Mouse (Mus musculus) neural tube, embryonic 14.5 days (tissue): ENCODE data around the gene Atad5. TPM values are rescaled to one million over a fixed set of nuclear protein-coding genes. Genes with fewer than 3 reads are reported as not detected.

Source experiments
- ATAC-seq: fragments of 200-750 bp; cut with Nextera tagmentation; 2 replicates; pipeline ENCODE4 v1.8.0; 2017; ENCODE audit warnings: low read depth, mild to moderate bottlenecking, moderate TSS enrichment, moderate library complexity
- H3K27ac ChIP-seq: fragments of 300-500 bp; sonication (generic); 2 replicates; pipeline ENCODE4 v1.5.1; 2014; ENCODE audit warnings: low read depth, mild to moderate bottlenecking, control low read depth, low read length, moderate library complexity, mixed read lengths
- H3K27me3 ChIP-seq: fragments of 300-500 bp; sonication (generic); 2 replicates; pipeline ENCODE4 v1.6.1; 2014; ENCODE audit warnings: low read length; ENCODE audit not compliant: control insufficient read depth, insufficient read depth
- H3K36me3 ChIP-seq: fragments of 300-500 bp; sonication (generic); 2 replicates; pipeline ENCODE4 v1.6.1; 2014; ENCODE audit warnings: low read length, mixed read lengths; ENCODE audit not compliant: control insufficient read depth, insufficient read depth
- H3K4me1 ChIP-seq: fragments of 300-500 bp; sonication (generic); 2 replicates; pipeline ENCODE4 v1.6.1; 2014; ENCODE audit warnings: low read length; ENCODE audit not compliant: control insufficient read depth, insufficient read depth
- H3K4me2 ChIP-seq: fragments of 300-500 bp; sonication (generic); 2 replicates; pipeline ENCODE4 v1.6.1; 2014; ENCODE audit warnings: mild to moderate bottlenecking, low read depth, low read length, control low read depth
- H3K4me3 ChIP-seq: fragments of 300-500 bp; sonication (generic); 2 replicates; pipeline ENCODE4 v1.5.1; 2014; ENCODE audit warnings: low read depth, low read length, control low read depth, mixed read lengths
- H3K9ac ChIP-seq: fragments of 300-500 bp; sonication (generic); replicated peaks from 2 replicates; pipeline ENCODE4 v1.6.1; 2014; ENCODE audit warnings: low read depth, mild to moderate bottlenecking, control low read depth, low read length, mixed read lengths
- H3K9me3 ChIP-seq: fragments of 300-500 bp; sonication (generic); 2 replicates; pipeline ENCODE4 v1.6.1; 2016; ENCODE audit warnings: low read length; ENCODE audit not compliant: control insufficient read depth
- WGBS: fragments of 180-500 bp; shearing (Covaris S2); extraction: QIAGEN DNeasy Blood & Tissue Kit; methylation state at CpG from one replicate; pipeline ENCODE4 v1.1.7; 2014; 5-methylcytosine and 5-hydroxymethylcytosine counted together
- polyA plus RNA-seq: library from polyadenylated mRNA; unstranded; fragments of >200 nt; fragmentation: Nextera tagmentation; extraction: Ambion mirVana; gene quantifications from 2 replicates; pipeline ENCODE4 v1.2.1, GENCODE M21; 2014

Gene Atad5
- polyA plus RNA-seq, 1 experiment from 2014 or later = 5.7 TPM

- WGBS = 82% methylated on average over 8 of the region's 8 CpGs
- Histone ChIP-seq H3K27ac (no peak overlapping the region), H3K4me3 (no peak overlapping the region), H3K9me3 (no peaks in the 10 kb centered on the region), H3K27me3 (peaks cover 18% of the 10 kb centered on the region), H3K9ac (no peak overlapping the region), H3K36me3 (no peaks in the 10 kb centered on the region), H3K4me1 (no peaks in the 10 kb centered on the region), H3K4me2 (no peak overlapping the region)
- ATAC-seq = no peak
Measured at GRCm38 (mm10) chr11:80152376-80152775, 63.2 kb downstream of the Atad5 start.

- under 1% methylated on average over 46 of the region's 47 CpGs for WGBS
- peaks cover 18% of the 10 kb centered on the region for H3K27me3 ChIP-seq
- no peak for ATAC-seq
- peak within 1 kb of the TSS; percentile 40 for H3K4me3 ChIP-seq
- H3K4me2 ChIP-seq = peak within 1 kb of the TSS; percentile 58
- no peaks in the 10 kb centered on the region for H3K9me3 ChIP-seq
- H3K27ac ChIP-seq = no peak within 1 kb of the TSS
- peak within 1 kb of the TSS; percentile 39 for H3K9ac ChIP-seq
- no peaks in the 10 kb centered on the region for H3K36me3 ChIP-seq
- no peaks in the 10 kb centered on the region for H3K4me1 ChIP-seq
Measured at GRCm38 (mm10) chr11:80153857-80154495, 64.8 kb downstream of the Atad5 start, which contains the start of gene Adap2. Gene Adap2, plus strand, starts transcription at chr11:80154105.

GRCm38 (mm10) chr11:80154501-80154900, 65.3 kb downstream of the Atad5 start:
- H3K4me1 ChIP-seq = no peaks in the 10 kb centered on the region
- H3K27me3 ChIP-seq = peaks cover 18% of the 10 kb centered on the region
- no peaks in the 10 kb centered on the region for H3K36me3 ChIP-seq
- peak overlapping the region; percentile 39; the same call in 1 of the 2 replicates for H3K9ac ChIP-seq
- no peak for ATAC-seq
- WGBS = 32% methylated on average over 25 of the region's 25 CpGs
- no peaks in the 10 kb centered on the region for H3K9me3 ChIP-seq
- peak overlapping the region; percentile 58 for H3K4me2 ChIP-seq
- no peak overlapping the region for H3K27ac ChIP-seq
- peak overlapping the region; percentile 40 for H3K4me3 ChIP-seq

GRCm38 (mm10) chr11:80155541-80155940, 66.3 kb downstream of the Atad5 start:
- ATAC-seq = no peak
- Histone ChIP-seq H3K9me3 (no peaks in the 10 kb centered on the region), H3K9ac (no peak overlapping the region), H3K4me2 (no peak overlapping the region), H3K27ac (no peak overlapping the region), H3K36me3 (no peaks in the 10 kb centered on the region), H3K4me3 (no peak overlapping the region), H3K27me3 (peaks cover 18% of the 10 kb centered on the region), H3K4me1 (no peaks in the 10 kb centered on the region)
- WGBS = 87% methylated on average over 8 of the region's 8 CpGs

GRCm38 (mm10) chr11:80155961-80156360, 66.8 kb downstream of the Atad5 start:
- H3K4me2 ChIP-seq = no peak overlapping the region
- 84% methylated on average over 4 of the region's 4 CpGs for WGBS
- no peaks in the 10 kb centered on the region for H3K4me1 ChIP-seq
- no peak overlapping the region for H3K9ac ChIP-seq
- H3K9me3 ChIP-seq = no peaks in the 10 kb centered on the region
- H3K4me3 ChIP-seq = no peak overlapping the region
- H3K36me3 ChIP-seq = no peaks in the 10 kb centered on the region
- no peak overlapping the region for H3K27ac ChIP-seq
- H3K27me3 ChIP-seq = peaks cover 18% of the 10 kb centered on the region
- no peak for ATAC-seq

GRCm38 (mm10) chr11:80156841-80157240, 67.6 kb downstream of the Atad5 start:
- Histone ChIP-seq H3K36me3 (no peaks in the 10 kb centered on the region), H3K27ac (no peak overlapping the region), H3K4me3 (no peak overlapping the region), H3K4me2 (no peak overlapping the region), H3K9me3 (no peaks in the 10 kb centered on the region), H3K27me3 (peaks cover 18% of the 10 kb centered on the region), H3K4me1 (no peaks in the 10 kb centered on the region), H3K9ac (no peak overlapping the region)
- 86% methylated on average over 4 of the region's 4 CpGs for WGBS
- ATAC-seq = no peak

GRCm38 (mm10) chr11:80159018-80159417, 69.8 kb downstream of the Atad5 start:
- Histone ChIP-seq H3K9me3 (no peaks in the 10 kb centered on the region), H3K4me3 (no peak overlapping the region), H3K27me3 (peaks cover 13% of the 10 kb centered on the region), H3K36me3 (no peaks in the 10 kb centered on the region), H3K4me2 (no peak overlapping the region), H3K4me1 (no peaks in the 10 kb centered on the region), H3K9ac (no peak overlapping the region), H3K27ac (no peak overlapping the region)
- WGBS = 89% methylated on average over 7 of the region's 7 CpGs
- ATAC-seq = no peak

GRCm38 (mm10) chr11:80161041-80161440, 71.8 kb downstream of the Atad5 start:
- Histone ChIP-seq H3K27ac (no peak overlapping the region), H3K9ac (no peak overlapping the region), H3K4me3 (no peak overlapping the region), H3K27me3 (peaks cover under 1% of the 10 kb centered on the region; the same call in 1 of the 2 replicates), H3K36me3 (no peaks in the 10 kb centered on the region), H3K4me1 (no peaks in the 10 kb centered on the region), H3K4me2 (no peak overlapping the region), H3K9me3 (no peaks in the 10 kb centered on the region)
- WGBS = 80% methylated on average over 4 of the region's 4 CpGs
- no peak for ATAC-seq

- WGBS = 70% methylated on average over 7 of the region's 7 CpGs
- Histone ChIP-seq H3K27me3 (no peaks in the 10 kb centered on the region), H3K4me3 (no peak overlapping the region), H3K27ac (no peak overlapping the region), H3K4me2 (no peak overlapping the region), H3K36me3 (no peaks in the 10 kb centered on the region), H3K9ac (no peak overlapping the region), H3K9me3 (no peaks in the 10 kb centered on the region), H3K4me1 (no peaks in the 10 kb centered on the region)
- ATAC-seq = no peak
Measured at GRCm38 (mm10) chr11:80163362-80164116, 74.3 kb downstream of the Atad5 start.
